ENCODE assay signal across 8 mouse cellular contexts in genomic region chr11:72130021-72130420, GRCm38 (mm10). TPM values are rescaled to one million over a fixed set of nuclear protein-coding genes. Genes with fewer than 3 reads are reported as not detected.
DNase-seq lines count a peak whose midpoint lies in the region; ATAC-seq lines count a peak whose summit lies in the region.

No protein-coding gene starts in this region.

- H3K36me3 ChIP-seq in limb, embryonic 12.5 days, result no peaks in the 10 kb centered on the region
- H3K36me3 ChIP-seq in limb, embryonic 10.5 days, result no peaks in the 10 kb centered on the region
- no peaks in the 10 kb centered on the region for H3K36me3 ChIP-seq in heart, embryonic 14.5 days (ENCODE audit: control insufficient read depth, insufficient read depth, low read length)
- H3K36me3 ChIP-seq in lung, embryonic 15.5 days, result no peaks in the 10 kb centered on the region

- H3K4me1 ChIP-seq in limb, embryonic 12.5 days (replicated peaks), result peaks cover 15% of the 10 kb centered on the region
- H3K4me1 ChIP-seq in limb, embryonic 10.5 days, result peaks cover 22% of the 10 kb centered on the region
- H3K4me1 ChIP-seq in heart, embryonic 14.5 days (ENCODE audit: control insufficient read depth in 2 of 2, insufficient read depth in 2 of 2, low read length in 2 of 2), result peaks cover 39 to 41% of the 10 kb centered on the region in 2 experiments
- peaks cover 50% of the 10 kb centered on the region for H3K4me1 ChIP-seq in lung, embryonic 15.5 days

- 10% methylated on average over 11 of the region's 11 CpGs for WGBS in limb, embryonic 12.5 days
- WGBS in limb, embryonic 10.5 days, result 17% methylated on average over 11 of the region's 11 CpGs
- WGBS in heart, embryonic 14.5 days, result 9% methylated on average over 11 of the region's 11 CpGs
- WGBS in lung, embryonic 15.5 days, result 9% methylated on average over 11 of the region's 11 CpGs

- H3K27me3 ChIP-seq in limb, embryonic 12.5 days, result peaks cover 41% of the 10 kb centered on the region
- peaks cover 48% of the 10 kb centered on the region for H3K27me3 ChIP-seq in limb, embryonic 10.5 days (ENCODE audit: low read depth, poor library complexity, severe bottlenecking)
- peaks cover 16% of the 10 kb centered on the region for H3K27me3 ChIP-seq in heart, embryonic 14.5 days (ENCODE audit: control insufficient read depth, insufficient read depth, low read length)
- H3K27me3 ChIP-seq in lung, embryonic 15.5 days, result peaks cover 17% of the 10 kb centered on the region

- no peak overlapping the region for H3K27ac ChIP-seq in limb, embryonic 12.5 days
- H3K27ac ChIP-seq in limb, embryonic 10.5 days, result no peak overlapping the region
- peak overlapping the region; percentile 83 to 92 for H3K27ac ChIP-seq in heart, embryonic 14.5 days (replicated peaks in 1 of 2; ENCODE audit: control insufficient read depth in 1 of 2, insufficient read depth in 1 of 2, low read depth in 2 of 2, low read length in 2 of 2)
- peak overlapping the region; percentile 94 for H3K27ac ChIP-seq in lung, embryonic 15.5 days

- no peak overlapping the region for H3K9ac ChIP-seq in limb, embryonic 12.5 days (replicated peaks)
- H3K9ac ChIP-seq in heart, embryonic 14.5 days (ENCODE audit: low read length), result peak overlapping the region; percentile 51
- H3K9ac ChIP-seq in lung, embryonic 15.5 days, result no peak overlapping the region

- no peak overlapping the region for H3K4me3 ChIP-seq in limb, embryonic 12.5 days (replicated peaks)
- no peak overlapping the region for H3K4me3 ChIP-seq in limb, embryonic 10.5 days
- no peak overlapping the region; a peak in 1 of 4 replicates for H3K4me3 ChIP-seq in heart, embryonic 14.5 days (ENCODE audit: control insufficient read depth in 1 of 2, insufficient read depth in 1 of 2, low read depth in 1 of 2, low read length in 2 of 2)
- no peak overlapping the region for H3K4me3 ChIP-seq in lung, embryonic 15.5 days

- ATAC-seq in limb, embryonic 12.5 days (ENCODE audit: insufficient number of reproducible peaks, insufficient read depth, low FRiP score, low TSS enrichment, low read depth), result no peak
- ATAC-seq in heart, embryonic 14.5 days (ENCODE audit: insufficient number of reproducible peaks, insufficient read depth, low FRiP score, low read depth), result peak; percentile 72
- peak; percentile 40 for ATAC-seq in lung, embryonic 15.5 days (ENCODE audit: borderline replicate concordance, extremely low read depth, low FRiP score, low TSS enrichment)

- H3K9me3 ChIP-seq in limb, embryonic 12.5 days, result no peaks in the 10 kb centered on the region
- no peaks in the 10 kb centered on the region for H3K9me3 ChIP-seq in limb, embryonic 10.5 days (replicated peaks)
- H3K9me3 ChIP-seq in heart, embryonic 14.5 days (ENCODE audit: control insufficient read depth, low read length), result no peaks in the 10 kb centered on the region
- H3K9me3 ChIP-seq in lung, embryonic 15.5 days, result no peaks in the 10 kb centered on the region

- DNase-seq in limb, embryonic 10.5 days (ENCODE audit: low spot score), result no peak
- peak; percentile 68 to 73 for DNase-seq in cerebellum, postnatal 36 days
- DNase-seq in T-cell, adult 2 months (ENCODE audit: low spot score), result no peak
- no peak for DNase-seq in spleen, postnatal 10 days (ENCODE audit: low spot score in 2 of 2)
- DNase-seq in frontal cortex, postnatal 14 days (ENCODE audit: low spot score in 2 of 2), result no peak

- H3K4me2 ChIP-seq in limb, embryonic 12.5 days, result 0 out of 2 replicates have a peak overlapping the region, but pooled peaks have one; percentile 16
- H3K4me2 ChIP-seq in heart, embryonic 14.5 days (ENCODE audit: low read length), result peak overlapping the region; percentile 55
- 0 out of 2 replicates have a peak overlapping the region, but pooled peaks have one; percentile 29 for H3K4me2 ChIP-seq in lung, embryonic 15.5 days

RNA-seq across cellular contexts. Expression of gene Pitpnm3, which starts 5.6 kb away (rescaled TPM):
- polyA plus RNA-seq in limb, embryonic 12.5 days (2016; fragmentation: Nextera tagmentation; extraction: Ambion mirVana), result 0.13 and 0.18 TPM in 2 replicates
- polyA plus RNA-seq in limb, embryonic 10.5 days (2016; fragmentation: Nextera tagmentation; extraction: Ambion mirVana), result 0.03 and 0.04 TPM in 2 replicates
- polyA plus RNA-seq in heart, embryonic 14.5 days (2014; fragmentation: Nextera tagmentation; extraction: Ambion mirVana), result 0.26 and 0.39 TPM in 2 replicates
- polyA plus RNA-seq in lung, embryonic 15.5 days (2015; fragmentation: Nextera tagmentation; extraction: Ambion mirVana), result 1.8 and 1.9 TPM in 2 replicates

Comparison
In these comparisons a context has a peak if more than half of its experiments do, and no peak if none do; other contexts are left out.
1. H3K27ac ChIP-seq: peak in heart, embryonic 14.5 days (2 of 2) and lung, embryonic 15.5 days (single experiment); none in limb, embryonic 12.5 days (single experiment) and limb, embryonic 10.5 days (single experiment).
2. DNase-seq: peak in cerebellum, postnatal 36 days (2 of 2); none in limb, embryonic 10.5 days (single experiment), T-cell, adult 2 months (single experiment), spleen, postnatal 10 days (0 of 2) and frontal cortex, postnatal 14 days (0 of 2).
3. Peak in every context shown above with its lines, with median percentiles within 50 percentile points of each other: H3K4me2 ChIP-seq.